Mouse (Mus musculus) heart, embryonic 16.5 days (tissue): ENCODE measurements around the gene Srek1ip1. TPM values are rescaled to one million over a fixed set of nuclear protein-coding genes. Genes with fewer than 3 reads are reported as not detected.

Experiments used
- ATAC-seq: fragments of 200-750 bp; cut with Nextera tagmentation; replicated peaks from 2 replicates; pipeline ENCODE4 v1.8.0; 2017; ENCODE audit warnings: moderate number of reproducible peaks; ENCODE audit not compliant: insufficient read depth, low FRiP score; ENCODE audit errors: extremely low read depth
- H3K27ac ChIP-seq: fragments of 300-500 bp; sonication (generic); 2 replicates; pipeline ENCODE4 v1.5.1; 2014; ENCODE audit warnings: mild to moderate bottlenecking, low read length, control low read depth, moderate library complexity
- H3K27me3 ChIP-seq: fragments of 300-500 bp; sonication (generic); 2 replicates; pipeline ENCODE4 v1.6.1; 2014; ENCODE audit warnings: low read length, mixed read lengths; ENCODE audit not compliant: control insufficient read depth, insufficient read depth
- H3K36me3 ChIP-seq: fragments of 300-500 bp; sonication (generic); 2 replicates; pipeline ENCODE4 v1.6.1; 2014; ENCODE audit not compliant: control insufficient read depth, insufficient read depth
- H3K4me1 ChIP-seq: fragments of 300-500 bp; sonication (generic); 2 replicates; pipeline ENCODE4 v1.6.1; 2014; ENCODE audit warnings: low read length, mixed read lengths; ENCODE audit not compliant: control insufficient read depth, insufficient read depth
- H3K4me2 ChIP-seq: fragments of 300-500 bp; sonication (generic); 2 replicates; pipeline ENCODE4 v1.6.1; 2014; ENCODE audit warnings: low read depth, mild to moderate bottlenecking, control low read depth, low read length
- H3K4me3 ChIP-seq: fragments of 300-500 bp; sonication (generic); 2 replicates; pipeline ENCODE4 v1.5.1; 2014; ENCODE audit warnings: mild to moderate bottlenecking, control low read depth, low read length
- H3K9ac ChIP-seq: fragments of 300-500 bp; sonication (generic); 2 replicates; pipeline ENCODE4 v1.6.1; 2014; ENCODE audit warnings: low read length, control low read depth
- H3K9me3 ChIP-seq: fragments of 300-500 bp; sonication (generic); replicated peaks from 2 replicates; pipeline ENCODE4 v1.6.1; 2016; ENCODE audit warnings: low read length; ENCODE audit not compliant: control insufficient read depth
- WGBS: fragments of 180-500 bp; shearing (Covaris S2); extraction: QIAGEN DNeasy Blood & Tissue Kit; methylation state at CpG from one replicate; pipeline ENCODE4 v1.1.7; 2014; 5-methylcytosine and 5-hydroxymethylcytosine counted together
- polyA plus RNA-seq: library from polyadenylated mRNA; unstranded; fragments of >200 nt; fragmentation: Nextera tagmentation; extraction: Ambion mirVana; gene quantifications from 2 replicates; pipeline ENCODE4 v1.2.1, GENCODE M21; 2015

The Srek1ip1 gene
- polyA plus RNA-seq, 1 experiment from 2014 or later, result 15.1 TPM

DNA sequence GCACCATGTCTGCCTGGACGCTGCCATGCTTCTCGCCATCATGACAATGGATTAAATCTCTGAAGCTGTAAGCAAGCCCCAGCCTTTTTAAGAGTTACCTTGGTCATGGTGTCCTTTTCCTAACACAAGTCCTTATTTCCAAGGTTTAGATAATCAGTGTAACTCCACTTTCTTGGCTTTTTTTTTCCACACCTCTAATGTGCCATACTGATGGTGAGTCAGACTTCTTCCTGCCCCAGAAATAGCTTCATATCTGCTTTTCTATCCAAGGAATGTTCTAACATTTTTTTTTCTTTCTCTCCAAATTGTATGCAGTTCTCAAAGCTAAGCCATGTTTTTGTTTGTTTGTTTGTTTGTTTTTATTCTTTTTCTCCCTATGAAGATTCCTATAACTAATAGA lies 77.6 kb downstream of the Srek1ip1 start:
- no peak overlapping the region for H3K4me3 ChIP-seq
- H3K36me3 ChIP-seq, result no peaks in the 10 kb centered on the region
- H3K4me2 ChIP-seq, result no peak overlapping the region
- no peak overlapping the region for H3K27ac ChIP-seq
- no peak overlapping the region for H3K9ac ChIP-seq
- no peaks in the 10 kb centered on the region for H3K4me1 ChIP-seq
- no peaks in the 10 kb centered on the region for H3K9me3 ChIP-seq
- H3K27me3 ChIP-seq, result 0 out of 2 replicates have a peak, but pooled peaks cover under 1% of the 10 kb centered on the region
- no peak for ATAC-seq
- 94% methylated on average over 2 of the region's 2 CpGs for WGBS

DNA sequence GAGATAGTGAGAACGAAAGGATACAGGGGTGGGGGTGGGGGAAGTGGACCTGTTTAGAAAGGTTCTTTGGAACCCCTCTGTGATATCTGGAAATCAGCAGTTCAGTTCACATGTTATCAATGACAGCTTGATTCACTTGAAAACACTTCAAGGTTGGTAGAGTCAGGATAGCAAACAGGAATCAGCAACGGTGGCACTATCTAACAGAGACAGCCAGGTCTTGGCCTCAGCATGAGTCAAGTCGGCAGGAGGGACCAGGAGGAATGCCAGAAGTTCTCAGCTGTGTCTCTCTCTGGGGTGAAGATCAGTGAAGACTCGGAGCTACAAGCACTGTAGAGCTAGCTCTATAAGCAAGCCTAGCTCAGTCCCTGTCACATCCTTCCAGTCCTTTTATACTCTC lies 86.2 kb downstream of the Srek1ip1 start:
- Histone ChIP-seq H3K4me2 (no peak overlapping the region), H3K4me3 (no peak overlapping the region), H3K36me3 (no peaks in the 10 kb centered on the region), H3K9me3 (no peaks in the 10 kb centered on the region), H3K4me1 (no peaks in the 10 kb centered on the region), H3K27ac (no peak overlapping the region), H3K27me3 (no peaks in the 10 kb centered on the region), H3K9ac (no peak overlapping the region)
- 42% methylated on average over 4 of the region's 4 CpGs for WGBS
- ATAC-seq, result no peak

DNA sequence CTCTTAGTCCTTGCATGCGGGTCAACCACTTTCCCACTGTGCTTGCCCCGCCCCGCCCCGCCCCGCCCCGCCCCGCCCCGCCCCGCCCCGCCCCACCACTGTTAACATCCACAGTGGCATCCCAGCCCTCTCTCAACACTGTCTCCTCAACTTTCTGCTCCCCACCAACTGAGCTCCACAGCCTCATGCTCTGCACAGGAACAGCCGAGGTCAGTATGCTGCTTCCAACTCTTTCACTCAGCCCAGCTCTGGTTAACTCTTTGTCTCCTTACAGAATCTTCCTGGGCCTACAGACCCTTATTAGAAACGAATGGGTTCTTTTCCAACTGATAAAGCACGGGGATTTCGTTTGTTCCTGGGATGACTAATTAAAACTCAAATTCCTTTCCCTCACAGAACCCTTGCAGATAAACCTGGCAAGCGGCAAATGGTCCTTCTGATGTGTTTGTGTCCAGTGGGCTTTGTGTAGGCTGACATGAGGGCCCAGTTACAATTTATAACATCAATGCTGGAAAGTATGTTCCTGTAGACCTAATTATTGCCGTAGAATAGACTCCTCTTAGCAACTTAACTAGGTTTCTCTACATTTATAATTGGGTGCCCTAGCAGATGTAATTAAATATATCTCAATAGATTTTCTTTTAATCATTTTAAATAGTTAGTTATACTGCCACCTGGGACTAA lies 91.4 kb downstream of the Srek1ip1 start:
- no peak overlapping the region for H3K4me2 ChIP-seq
- H3K27me3 ChIP-seq, result no peaks in the 10 kb centered on the region
- 24% methylated on average over 14 of the region's 16 CpGs for WGBS
- H3K9me3 ChIP-seq, result no peaks in the 10 kb centered on the region
- H3K27ac ChIP-seq, result no peak overlapping the region
- no peak overlapping the region for H3K9ac ChIP-seq
- no peak for ATAC-seq
- H3K4me3 ChIP-seq, result no peak overlapping the region
- H3K36me3 ChIP-seq, result no peaks in the 10 kb centered on the region
- no peaks in the 10 kb centered on the region for H3K4me1 ChIP-seq

GRCm38 (mm10) chr13:104886308-104887032 lies 94.2 kb downstream of the Srek1ip1 start:
- no peak for ATAC-seq
- Histone ChIP-seq H3K36me3 (no peaks in the 10 kb centered on the region), H3K27ac (no peak overlapping the region), H3K4me3 (no peak overlapping the region), H3K4me1 (no peaks in the 10 kb centered on the region), H3K9me3 (no peaks in the 10 kb centered on the region), H3K27me3 (no peaks in the 10 kb centered on the region), H3K4me2 (no peak overlapping the region), H3K9ac (no peak overlapping the region)
- 59% methylated on average over 7 of the region's 8 CpGs for WGBS

Other genes starting within 250 kb of the Srek1ip1 start
- 20.7 and 23.4 TPM in 2 replicates for gene Cwc27, start 24.7 kb downstream of the Srek1ip1 start, polyA plus RNA-seq
- not detected in 2 replicates for gene Shisal2b, start 71.4 kb downstream of the Srek1ip1 start, polyA plus RNA-seq